Mouse (Mus musculus) embryonic fibroblast, embryonic 13.5 days (primary cell): Measurements from ENCODE around the gene Gpsm3.

Experiments used
- CTCF ChIP-seq: IDR thresholded peaks from 2 replicates; pipeline ENCODE4 v1.5.1; 2011; ENCODE audit warnings: mild to moderate bottlenecking, control low read depth, low read length, moderate library complexity, borderline replicate concordance; ENCODE audit not compliant: insufficient read depth
- POLR2A ChIP-seq: IDR thresholded peaks from 2 replicates; pipeline ENCODE4 v1.6.1; 2011; ENCODE audit warnings: low read depth, mild to moderate bottlenecking, control low read depth, low read length, moderate library complexity

DNA sequence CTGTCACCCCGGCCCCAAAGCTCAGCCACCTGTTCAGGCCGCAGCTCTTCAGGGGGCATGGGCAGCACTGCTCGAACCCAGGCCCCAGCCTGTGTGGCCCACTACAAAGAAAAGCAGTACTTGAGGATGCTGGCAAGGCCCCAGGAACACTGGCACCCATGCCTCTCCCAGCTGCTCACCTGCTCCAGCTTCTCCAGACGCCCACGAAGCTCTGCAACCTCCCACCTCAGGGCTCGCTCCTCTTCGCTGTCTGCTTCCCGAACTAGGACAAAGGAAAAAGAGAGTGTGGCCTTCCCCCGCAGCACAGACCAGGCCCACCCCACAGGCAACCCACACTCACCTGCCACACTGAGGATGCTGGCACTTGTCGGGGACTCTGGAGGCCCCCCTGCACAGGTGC is 24.2 kb downstream of the Gpsm3 start:
- TF ChIP-seq CTCF (no peak), POLR2A (no peak)
